Mouse (Mus musculus) bone marrow macrophage, adult 2 months (primary cell): ENCODE measurements around the gene Slc12a3. TPM values are rescaled to one million over a fixed set of nuclear protein-coding genes. Genes with fewer than 3 reads are reported as not detected.
"Not testable (repeated sequence)": the region's sequence is repeated elsewhere in the genome, so short reads cannot be mapped to it uniquely, and the experiment has no call there.

ENCODE experiments used
- H3K27ac ChIP-seq: 2 replicates; pipeline ENCODE4 v1.5.1; 2012; ENCODE audit warnings: low read depth, low read length; ENCODE audit not compliant: insufficient read depth
- H3K4me1 ChIP-seq: 2 replicates; pipeline ENCODE4 v1.6.1; 2012; ENCODE audit warnings: low read length; ENCODE audit not compliant: control insufficient read depth, insufficient read depth
- H3K4me3 ChIP-seq: 2 replicates; pipeline ENCODE4 v1.5.1; 2012; ENCODE audit warnings: mild to moderate bottlenecking, low read length, moderate library complexity; ENCODE audit not compliant: insufficient read depth
- CTCF ChIP-seq: IDR thresholded peaks from 2 replicates; pipeline ENCODE4 v1.5.1; 2012; ENCODE audit warnings: low read depth, mild to moderate bottlenecking, low read length, moderate library complexity
- POLR2A ChIP-seq: IDR thresholded peaks from 2 replicates; pipeline ENCODE4 v1.6.1; 2012; ENCODE audit warnings: mild to moderate bottlenecking, low read depth, low read length, borderline replicate concordance
- polyA plus RNA-seq: library from polyadenylated mRNA; stranded (reverse); fragments of >200 nt; gene quantifications from 2 replicates; pipeline ENCODE4 v1.2.4, GENCODE M21; 2012; ENCODE audit not compliant: missing spikeins, insufficient read depth, insufficient read length

The Slc12a3 gene
- polyA plus RNA-seq, 1 experiment = not detected

DNA sequence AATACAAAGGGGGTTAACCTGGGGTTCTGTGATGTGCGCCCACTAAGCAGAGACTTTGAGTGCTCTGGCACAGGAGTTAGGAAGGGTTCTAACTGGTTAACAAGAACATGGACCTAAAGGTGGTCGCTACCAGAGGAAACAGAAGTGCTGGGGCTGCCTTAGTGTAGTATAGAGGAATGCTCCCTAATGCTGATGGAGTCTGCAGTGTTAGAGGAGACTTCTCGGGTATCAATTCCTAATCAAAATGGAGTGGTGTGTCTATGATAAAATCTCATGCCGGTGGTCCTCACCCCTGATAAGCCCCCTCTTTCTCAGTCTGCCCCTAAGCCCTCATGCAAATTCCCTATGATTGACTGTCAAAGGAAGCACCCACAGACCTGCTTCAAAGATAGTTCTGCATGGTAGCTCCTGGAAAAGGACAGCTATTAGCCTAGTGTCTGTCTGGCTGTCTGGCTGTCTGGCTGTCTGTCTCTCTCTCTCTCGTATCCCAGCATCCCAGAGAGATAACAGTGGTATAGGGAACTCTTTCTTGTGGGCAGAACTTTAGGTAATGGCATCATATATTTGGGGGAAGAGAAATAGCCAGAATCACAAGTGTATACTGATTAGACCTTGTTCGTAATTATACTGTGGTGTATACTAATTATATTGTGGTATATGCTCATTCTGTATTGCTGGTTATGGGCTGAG, 67.0 kb downstream of the Slc12a3 start:
- TF ChIP-seq POLR2A = no peak
- no peak for TF ChIP-seq CTCF
- Histone ChIP-seq H3K4me1 (peaks cover 5% of the 10 kb centered on the region; the same call in 1 of the 2 replicates), H3K4me3 (no peak overlapping the region), H3K27ac (no peak overlapping the region)

GRCm38 (mm10) chr8:94396964-94397657, 68.1 kb downstream of the Slc12a3 start:
- no peak overlapping the region for H3K4me3 ChIP-seq
- H3K4me1 ChIP-seq = peaks cover 5% of the 10 kb centered on the region; the same call in 1 of the 2 replicates
- H3K27ac ChIP-seq = no peak overlapping the region
- TF ChIP-seq CTCF (peak; percentile 69), POLR2A (no peak)

DNA sequence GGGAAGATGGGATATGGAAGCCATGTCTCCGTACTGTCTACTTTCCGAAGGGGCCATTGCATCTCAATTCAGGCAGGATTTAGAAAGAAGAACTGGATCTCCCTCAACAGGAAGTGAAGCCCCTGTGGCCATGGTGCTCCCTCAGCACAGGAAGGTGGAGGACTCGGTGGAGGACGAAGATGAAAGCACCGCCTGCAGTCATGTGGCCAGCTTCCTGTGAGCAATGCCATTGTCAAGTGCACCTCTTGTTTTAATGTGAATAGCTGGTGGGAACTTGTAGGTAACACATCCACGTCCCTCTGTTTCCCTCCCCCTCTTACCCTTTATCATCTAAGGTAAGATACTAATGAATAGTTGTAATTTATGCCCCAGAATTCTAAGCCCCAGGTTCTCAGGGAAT, 69.6 kb downstream of the Slc12a3 start:
- no peak for TF ChIP-seq CTCF
- TF ChIP-seq POLR2A = no peak
- Histone ChIP-seq H3K4me1 (peaks cover 5% of the 10 kb centered on the region; the same call in 1 of the 2 replicates), H3K4me3 (no peak overlapping the region), H3K27ac (no peak overlapping the region)

- Histone ChIP-seq H3K27ac (no peak overlapping the region), H3K4me1 (peaks cover 5% of the 10 kb centered on the region; the same call in 1 of the 2 replicates)
- no peak for TF ChIP-seq POLR2A
- no peak for TF ChIP-seq CTCF
Measured at GRCm38 (mm10) chr8:94399361-94399953, 70.5 kb downstream of the Slc12a3 start.

DNA sequence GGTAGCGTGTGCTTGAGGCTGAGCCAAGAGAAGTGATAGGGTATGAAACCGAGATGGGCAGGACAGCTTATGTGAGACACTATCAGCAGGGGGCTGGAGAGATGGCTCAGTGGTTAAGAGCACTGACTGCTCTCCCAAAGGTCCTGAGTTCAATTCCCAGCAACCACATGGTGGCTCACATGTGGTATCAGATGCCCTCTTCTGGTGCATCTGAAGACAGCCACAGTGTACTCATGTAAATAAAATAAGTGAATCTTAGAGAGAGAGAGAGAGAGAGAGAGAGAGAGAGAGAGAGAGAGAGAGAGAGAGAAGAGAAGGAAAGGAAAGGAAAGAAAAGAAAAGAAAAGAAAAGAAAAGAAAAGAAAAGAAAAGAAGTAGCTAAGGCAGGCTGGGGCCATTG, 71.0 kb downstream of the Slc12a3 start:
- H3K4me3 ChIP-seq, H3K27ac ChIP-seq, H3K4me1 ChIP-seq: not testable (repeated sequence)

More at GRCm38 (mm10) chr8:94399361-94399953, 70.5 kb downstream of the Slc12a3 start:
- H3K4me3 ChIP-seq = no peak overlapping the region

DNA sequence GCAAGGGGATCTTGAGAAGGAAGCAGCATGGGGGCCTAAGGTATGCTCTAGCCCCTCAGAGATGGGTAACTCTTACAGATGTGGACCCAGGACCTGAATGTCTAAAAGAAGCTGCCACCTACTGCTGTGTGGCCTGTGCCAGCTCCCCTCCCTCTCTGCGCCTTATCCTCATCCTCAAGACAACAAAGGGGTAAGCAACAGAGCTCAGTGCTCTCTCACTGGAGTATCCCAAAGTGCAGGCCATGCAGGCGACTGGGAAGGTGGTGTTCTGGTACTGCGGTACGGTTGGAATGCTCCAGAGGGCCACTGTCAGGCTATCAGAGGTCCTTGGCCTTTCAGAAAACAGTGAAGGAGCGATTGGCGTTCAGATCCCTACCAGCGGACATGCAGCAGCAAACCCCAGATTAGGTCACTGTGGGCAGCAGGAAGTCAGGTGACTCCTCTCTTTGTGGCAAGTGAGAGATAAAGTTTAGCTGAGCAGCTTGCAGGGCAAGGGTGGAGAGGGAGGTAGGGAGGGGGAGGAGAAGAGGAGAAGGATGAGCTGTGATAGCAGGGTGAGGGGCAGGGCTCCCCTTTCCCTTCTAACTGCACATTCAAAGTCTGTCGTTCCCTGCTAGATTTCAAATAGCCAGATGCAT, 79.6 kb downstream of the Slc12a3 start:
- H3K27ac ChIP-seq = no peak overlapping the region
- no peak overlapping the region for H3K4me3 ChIP-seq
- TF ChIP-seq POLR2A = no peak
- no peak for TF ChIP-seq CTCF
- peaks cover 7% of the 10 kb centered on the region for H3K4me1 ChIP-seq

- no peak overlapping the region for H3K27ac ChIP-seq
- TF ChIP-seq CTCF (no peak), POLR2A (no peak)
- H3K4me3 ChIP-seq = no peak overlapping the region
- H3K4me1 ChIP-seq = peaks cover 7% of the 10 kb centered on the region
Measured at GRCm38 (mm10) chr8:94409523-94409922, 80.5 kb downstream of the Slc12a3 start.

DNA sequence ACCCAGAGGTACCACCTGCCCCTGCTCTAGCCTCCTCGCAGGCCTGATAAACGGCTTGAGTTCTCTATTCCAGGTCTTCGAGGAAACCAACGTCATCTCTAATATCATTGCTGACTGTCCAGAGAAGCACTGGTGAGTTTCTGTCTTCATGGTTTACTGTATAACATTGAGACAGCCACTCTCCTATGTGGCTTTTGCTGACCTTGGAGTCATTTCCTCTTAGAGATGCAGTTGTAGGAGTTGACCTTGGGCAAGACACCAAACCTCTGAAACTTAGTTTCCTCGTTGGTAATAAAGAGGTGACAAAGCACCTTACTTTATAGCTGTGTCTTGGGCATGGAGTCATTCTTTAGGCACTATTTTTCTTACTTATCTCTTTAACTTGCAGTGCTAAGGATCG, 83.5 kb downstream of the Slc12a3 start:
- no peak for TF ChIP-seq CTCF
- TF ChIP-seq POLR2A = no peak
- H3K27ac ChIP-seq = no peak overlapping the region
- no peak overlapping the region for H3K4me3 ChIP-seq
- H3K4me1 ChIP-seq = peaks cover 13% of the 10 kb centered on the region

DNA sequence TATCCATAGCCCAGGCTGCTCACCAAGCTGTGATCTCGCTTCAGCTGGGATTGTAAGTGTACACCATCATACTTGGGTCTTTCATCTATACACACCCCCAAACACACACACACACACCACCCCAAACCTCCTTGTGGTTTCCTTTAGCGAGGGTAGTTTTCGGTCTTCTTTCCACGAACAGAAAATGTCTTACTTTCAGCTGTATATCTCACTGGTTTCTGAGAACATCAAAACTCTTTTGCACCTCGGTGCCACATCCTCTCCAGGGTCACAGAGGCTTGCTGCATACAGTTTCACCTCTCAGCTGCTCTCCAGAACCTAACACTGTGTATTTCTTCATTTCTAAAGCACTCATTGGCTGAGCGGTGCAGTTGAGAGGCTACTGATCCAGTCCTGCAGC, 84.5 kb downstream of the Slc12a3 start:
- Histone ChIP-seq H3K4me3 (no peak overlapping the region), H3K27ac (no peak overlapping the region), H3K4me1 (peaks cover 20% of the 10 kb centered on the region)
- TF ChIP-seq POLR2A = no peak
- TF ChIP-seq CTCF = no peak
